Mouse (Mus musculus) left cerebral cortex, postnatal 14 days (tissue): ENCODE results near the gene Arl14ep. TPM values are rescaled to one million over a fixed set of nuclear protein-coding genes. Genes with fewer than 3 reads are reported as not detected.
"Not testable (repeated sequence)": the region's sequence is repeated elsewhere in the genome, so short reads cannot be mapped to it uniquely, and the experiment has no call there.

ENCODE experiments used
- DNase-seq, 2 experiments: peaks; one replicate each; pipeline ENCODE4 v3.0.0; 2021 to 2022; ENCODE audit warnings: low spot score in 2 of 2, mixed read lengths in 1 of 2
- intact Hi-C: fragments of 180-260 bp; cut with DNase I; formaldehyde crosslinking; loops from one replicate; pipeline ENCODE4 v1.15.1; 2025
- long read RNA-seq, 2 experiments: library from polyadenylated mRNA; stranded (forward); transcript quantifications; one replicate each; pipeline ENCODE4 v2.0.0; 2021
- total RNA-seq, 2 experiments: library from RNA; stranded (reverse); gene quantifications; 2 replicates each; pipeline ENCODE4 v1.2.3; 2021

Arl14ep gene
- total RNA-seq = 10 to 100 TPM; 36.9 to 40.1 TPM
- long read RNA-seq, experiment 1, partial matches to known transcripts = 7 of 12 reads
- long read RNA-seq, experiment 1, other reads (novel, unspliced or antisense) = 3 of 12 reads
- long read RNA-seq, experiment 2, partial matches to known transcripts = 4 of 16 reads
- long read RNA-seq, experiment 2, other reads (novel, unspliced or antisense) = 9 of 16 reads

- intact Hi-C loops = no loop called here
- peak; percentile 82 for DNase-seq
Observed at GRCm38 (mm10) chr2:106973959-106974639, at the start of gene Arl14ep. TSS of gene Arl14ep (minus strand) at chr2:106974424.

DNA sequence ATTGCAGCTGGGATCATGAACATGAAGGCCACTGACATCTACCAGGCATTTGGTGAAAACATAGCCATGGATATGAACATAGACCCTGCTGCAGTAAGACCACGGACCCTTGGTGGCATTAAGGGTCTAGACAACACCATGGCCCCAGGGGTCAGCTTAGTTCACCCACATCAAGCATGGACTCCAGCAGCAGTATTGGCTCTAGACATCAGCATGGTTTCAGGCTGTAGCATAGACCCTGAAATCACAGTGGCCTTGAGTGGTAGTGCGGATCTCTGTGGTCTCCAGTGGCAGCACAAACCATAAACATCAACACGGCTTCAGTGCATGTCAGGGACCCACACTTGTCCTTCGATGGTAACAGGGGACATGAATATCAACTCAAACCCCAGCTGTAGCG, 48.5 kb upstream of the Arl14ep start:
- no peak for DNase-seq

DNA sequence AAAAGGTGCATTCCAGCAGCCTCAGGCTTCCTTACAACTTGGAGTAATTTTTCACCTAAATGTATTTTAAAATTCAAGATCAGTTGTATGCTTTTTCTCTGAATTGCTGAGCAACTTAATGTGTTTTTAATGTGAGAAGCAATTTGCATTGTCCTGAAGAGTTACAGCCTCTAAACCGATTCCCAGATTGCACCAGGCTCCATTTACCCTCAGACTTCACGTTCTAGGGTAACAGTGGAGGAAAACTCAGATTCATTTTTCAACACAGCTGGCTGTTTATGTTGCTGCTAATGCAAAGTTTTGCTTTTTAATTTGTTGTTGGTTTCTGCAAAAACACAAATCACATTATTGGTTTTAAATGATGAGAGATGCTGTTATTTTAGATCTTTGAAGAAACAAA, 45.1 kb upstream of the Arl14ep start:
- intact Hi-C loops = no loop called here
- no peak for DNase-seq

More for the DNA sequence above, 48.5 kb upstream of the Arl14ep start:
- intact Hi-C loops = no loop called here

DNA sequence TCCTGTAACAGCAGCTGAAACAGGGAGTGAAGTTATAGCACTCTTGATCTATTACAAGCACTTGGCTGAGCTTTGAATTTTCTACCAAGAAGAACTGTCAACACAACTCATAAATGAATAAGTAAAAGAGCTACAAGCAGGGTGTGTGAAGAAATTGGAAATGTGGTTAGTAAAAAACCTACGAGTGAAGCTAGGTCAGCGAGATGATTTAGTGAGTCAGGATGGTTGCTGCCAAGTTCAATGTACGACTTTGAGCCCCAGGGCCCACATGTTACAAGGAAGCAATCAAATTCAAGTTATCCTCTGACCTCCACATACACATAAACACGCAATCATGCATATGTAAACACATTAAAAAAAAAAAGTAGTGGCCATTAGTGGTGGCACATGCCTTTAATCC, 38.9 kb upstream of the Arl14ep start:
- intact Hi-C loops = no loop called here
- no peak for DNase-seq

GRCm38 (mm10) chr2:107012318-107012717, 38.1 kb upstream of the Arl14ep start:
- no peak for DNase-seq
- intact Hi-C loops = no loop called here

GRCm38 (mm10) chr2:107010160-107010559, 35.9 kb upstream of the Arl14ep start:
- intact Hi-C loops = no loop called here
- DNase-seq = peak; percentile 3 to 6

DNA sequence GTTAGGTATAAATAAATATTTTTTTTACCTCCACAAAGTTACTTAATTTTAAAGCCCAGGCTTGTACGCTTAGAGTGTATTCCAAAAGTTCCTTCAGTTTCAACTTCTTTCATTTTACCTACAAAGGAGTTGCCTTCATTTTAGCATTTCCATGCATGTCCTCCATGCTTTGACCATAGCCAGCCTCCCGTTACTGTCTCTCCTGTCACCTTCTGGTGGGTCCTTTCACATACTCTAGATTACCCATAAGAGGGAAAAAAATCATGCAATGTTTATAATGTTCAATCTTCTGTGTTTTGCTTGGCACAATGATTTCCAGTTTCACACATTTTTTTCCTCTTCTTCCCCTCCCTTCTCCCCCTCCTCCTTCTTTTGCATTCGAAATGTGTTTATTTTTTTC, 32.2 kb upstream of the Arl14ep start:
- intact Hi-C loops = no loop called here
- DNase-seq = no peak

GRCm38 (mm10) chr2:107005876-107006275, 31.7 kb upstream of the Arl14ep start:
- DNase-seq, intact Hi-C loops: not testable (repeated sequence)

GRCm38 (mm10) chr2:106991261-106991660, 17.0 kb upstream of the Arl14ep start:
- intact Hi-C loops = no loop called here
- DNase-seq = no peak

GRCm38 (mm10) chr2:106984945-106985344, 10.7 kb upstream of the Arl14ep start:
- intact Hi-C loops = no loop called here

DNA sequence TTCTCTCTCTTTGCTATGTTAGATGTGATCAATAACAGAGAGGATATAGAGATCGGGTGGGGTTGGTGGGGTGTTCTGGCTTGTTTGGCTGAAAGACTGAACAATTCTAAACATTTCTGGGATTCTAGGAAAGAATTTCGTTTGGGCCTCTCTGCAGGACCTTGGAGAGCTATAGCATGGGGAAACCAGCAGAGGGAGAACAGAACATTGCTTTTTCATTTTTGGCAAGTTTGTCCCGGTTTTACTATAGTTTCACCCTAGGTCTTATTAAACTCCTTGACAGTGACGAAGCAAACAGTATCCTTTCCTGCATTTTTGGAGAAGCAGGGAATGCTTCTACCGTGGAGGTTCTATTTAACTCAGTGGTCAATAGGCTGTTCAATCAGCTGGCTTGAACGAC, 8.3 kb upstream of the Arl14ep start:
- intact Hi-C loops = no loop called here
- DNase-seq = no peak

More at GRCm38 (mm10) chr2:106984945-106985344, 10.7 kb upstream of the Arl14ep start:
- no peak for DNase-seq

GRCm38 (mm10) chr2:106976472-106976871, 2.2 kb upstream of the Arl14ep start:
- peak in 1 of 2 experiments; percentile 54 for DNase-seq
- intact Hi-C loops = no loop called here

- DNase-seq = no peak
Observed at GRCm38 (mm10) chr2:106973332-106973958, 779 bp downstream of the Arl14ep start.

GRCm38 (mm10) chr2:106972851-106973250, 1.4 kb downstream of the Arl14ep start:
- intact Hi-C loops = no loop called here
- no peak for DNase-seq

More at GRCm38 (mm10) chr2:106973332-106973958, 779 bp downstream of the Arl14ep start:
- intact Hi-C loops = no loop called here

DNA sequence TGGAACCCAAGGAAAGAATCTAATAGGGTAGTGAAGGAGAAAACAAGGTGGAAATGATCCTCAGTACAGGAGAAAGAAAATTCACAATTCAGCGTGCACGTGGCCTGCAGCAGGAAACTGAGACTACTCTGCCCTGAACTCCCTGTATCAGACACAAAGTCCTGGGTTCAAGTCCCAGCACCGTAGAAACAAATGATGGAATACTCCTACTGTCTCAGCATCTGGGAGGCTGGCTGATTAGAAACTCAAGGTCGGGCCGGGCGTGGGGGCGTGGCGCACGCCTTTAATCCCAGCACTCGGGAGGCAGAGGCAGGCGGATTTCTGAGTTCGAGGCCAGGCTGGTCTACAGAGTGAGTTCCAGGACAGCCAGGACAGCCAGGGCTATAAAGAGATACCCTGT, 3.3 kb downstream of the Arl14ep start:
- intact Hi-C loops = no loop called here
- DNase-seq = no peak

DNA sequence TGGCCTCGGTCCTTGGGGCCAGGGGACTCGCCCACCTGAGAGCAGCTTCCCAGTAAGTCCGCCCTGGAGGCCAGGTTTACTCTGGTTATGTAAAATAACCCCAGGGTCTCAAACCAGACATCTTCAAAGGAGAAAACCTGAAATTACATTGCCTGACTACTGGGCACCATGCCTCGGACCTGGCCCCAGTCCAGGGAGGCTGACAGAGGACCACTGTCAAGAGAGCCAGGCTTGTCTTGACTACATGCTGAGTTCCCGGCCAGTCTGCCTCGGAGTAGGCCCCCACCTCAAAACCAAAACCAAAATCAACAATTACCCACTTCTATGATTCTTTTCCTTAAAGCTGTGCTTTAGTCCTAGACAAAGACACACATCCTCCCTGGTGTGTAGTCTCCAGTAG, 5.9 kb downstream of the Arl14ep start:
- intact Hi-C loops = loop anchor here (5.0 kb wide), 1 partner anchor 899 kb away; no protein-coding TSS in a partner anchor
- peak in 1 of 2 experiments; percentile 28 for DNase-seq

DNA sequence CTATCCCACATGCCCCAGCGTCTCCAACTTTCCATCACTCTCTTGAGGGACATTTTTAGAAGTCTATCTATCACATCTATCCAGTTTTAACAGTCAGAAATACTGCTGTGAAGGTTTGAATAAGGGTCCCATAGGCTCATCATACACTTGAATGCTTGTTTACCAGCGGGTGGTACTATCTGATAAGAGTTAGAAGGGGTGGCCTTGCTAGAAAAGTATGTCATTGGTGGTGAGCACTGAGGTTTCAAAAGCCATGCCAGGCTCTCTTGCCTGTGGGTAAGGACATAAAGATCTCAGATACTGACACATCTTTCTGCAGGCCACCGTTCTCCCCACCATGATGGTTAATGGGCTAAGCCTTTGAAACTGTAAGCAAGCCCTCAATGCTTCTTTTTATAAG, 10.7 kb downstream of the Arl14ep start:
- intact Hi-C loops = no loop called here
- DNase-seq = no peak

GRCm38 (mm10) chr2:106961650-106962049, 12.6 kb downstream of the Arl14ep start:
- intact Hi-C loops = no loop called here
- DNase-seq = no peak

DNA sequence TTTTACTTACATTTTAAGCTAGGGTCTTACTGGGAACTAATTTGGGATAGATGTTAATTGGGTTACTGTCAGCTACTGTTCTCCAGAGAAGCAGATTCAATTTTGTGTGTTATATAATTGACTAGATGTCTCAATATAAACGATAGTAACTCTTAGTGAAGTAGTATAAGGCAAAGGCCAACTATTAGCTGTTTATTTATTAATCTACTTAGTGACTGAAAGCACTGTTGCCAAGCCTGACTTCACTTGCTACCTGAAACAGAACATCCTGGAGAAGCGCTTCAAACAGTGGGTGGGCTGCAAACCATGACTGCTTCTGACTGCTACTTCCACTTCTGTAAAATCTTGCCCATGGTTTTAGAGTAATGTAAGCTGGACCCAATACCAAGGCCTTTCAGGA, 13.2 kb downstream of the Arl14ep start:
- intact Hi-C loops = no loop called here
- DNase-seq = no peak

DNA sequence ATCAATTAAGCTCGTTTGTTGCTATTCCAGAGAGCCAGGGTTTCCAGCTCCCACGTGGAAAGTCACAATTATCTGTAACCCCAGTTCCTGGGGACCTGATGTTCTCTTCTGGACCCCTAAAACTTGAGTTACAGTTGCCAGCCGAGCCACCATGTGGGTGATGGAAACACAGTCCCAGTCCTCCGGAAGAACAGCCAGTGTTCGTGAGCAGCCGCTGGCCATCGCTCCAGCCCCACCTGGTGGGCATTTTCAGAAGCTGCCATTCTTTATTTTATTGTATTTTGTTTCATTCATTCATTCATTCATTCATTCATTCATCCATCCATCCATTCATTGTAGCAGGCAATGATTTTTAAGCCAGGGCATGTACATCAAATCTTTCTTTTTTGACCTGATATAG, 14.0 kb downstream of the Arl14ep start:
- intact Hi-C loops = no loop called here
- no peak for DNase-seq

- intact Hi-C loops = no loop called here
- DNase-seq = no peak
Observed at GRCm38 (mm10) chr2:106959380-106959779, 14.8 kb downstream of the Arl14ep start.
